Mouse (Mus musculus) heart, postnatal 25 days (tissue): ENCODE results near the gene Usp48. TPM values are rescaled to one million over a fixed set of nuclear protein-coding genes. Genes with fewer than 3 reads are reported as not detected.

Experiments used
- DNase-seq: peaks from one replicate; pipeline ENCODE4 v3.0.0; 2022; ENCODE audit warnings: low spot score
- intact Hi-C: fragments of 180-260 bp; cut with DNase I; formaldehyde crosslinking; loops from one replicate; pipeline ENCODE4 v1.15.1; 2025
- total RNA-seq, 2 experiments: library from RNA; stranded (reverse); gene quantifications; 2 replicates each; pipeline ENCODE4 v1.2.3; 2021

The Usp48 gene
- total RNA-seq, 2 experiments from 2014 or later: 33.0 to 33.3 TPM

- no peak for DNase-seq
- intact Hi-C loops: no loop called here
Observed at GRCm38 (mm10) chr4:137607023-137607422, 13.5 kb downstream of the Usp48 start.

- DNase-seq: no peak
- intact Hi-C loops: no loop called here
Observed at GRCm38 (mm10) chr4:137609281-137609680, 15.7 kb downstream of the Usp48 start.

GRCm38 (mm10) chr4:137609702-137610101, 16.1 kb downstream of the Usp48 start:
- intact Hi-C loops: no loop called here
- DNase-seq: no peak

GRCm38 (mm10) chr4:137610256-137610655, 16.7 kb downstream of the Usp48 start:
- intact Hi-C loops: no loop called here
- no peak for DNase-seq

GRCm38 (mm10) chr4:137622847-137623246, 29.3 kb downstream of the Usp48 start:
- intact Hi-C loops: no loop called here
- no peak for DNase-seq

GRCm38 (mm10) chr4:137627476-137628235, 34.1 kb downstream of the Usp48 start:
- no peak for DNase-seq
- intact Hi-C loops: no loop called here

GRCm38 (mm10) chr4:137628400-137628799, 34.8 kb downstream of the Usp48 start:
- no peak for DNase-seq
- intact Hi-C loops: no loop called here

GRCm38 (mm10) chr4:137629354-137629753, 35.8 kb downstream of the Usp48 start:
- no peak for DNase-seq

GRCm38 (mm10) chr4:137630153-137630552, 36.6 kb downstream of the Usp48 start:
- no peak for DNase-seq
- intact Hi-C loops: no loop called here

More at GRCm38 (mm10) chr4:137629354-137629753, 35.8 kb downstream of the Usp48 start:
- intact Hi-C loops: no loop called here

- no peak for DNase-seq
- intact Hi-C loops: no loop called here
Observed at GRCm38 (mm10) chr4:137631596-137631995, 38.0 kb downstream of the Usp48 start.

GRCm38 (mm10) chr4:137633394-137633793, 39.8 kb downstream of the Usp48 start:
- no peak for DNase-seq
- intact Hi-C loops: no loop called here

- no peak for DNase-seq
- intact Hi-C loops: no loop called here
Observed at GRCm38 (mm10) chr4:137636597-137636996, 43.0 kb downstream of the Usp48 start.

GRCm38 (mm10) chr4:137641556-137641955, 48.0 kb downstream of the Usp48 start:
- intact Hi-C loops: no loop called here
- DNase-seq: no peak

GRCm38 (mm10) chr4:137642101-137642500, 48.5 kb downstream of the Usp48 start:
- DNase-seq: no peak
- intact Hi-C loops: no loop called here

- no peak for DNase-seq
- intact Hi-C loops: no loop called here
Observed at GRCm38 (mm10) chr4:137643459-137643858, 49.9 kb downstream of the Usp48 start.

- intact Hi-C loops: no loop called here
- DNase-seq: no peak
Observed at GRCm38 (mm10) chr4:137646262-137646661, 52.7 kb downstream of the Usp48 start.

- no peak for DNase-seq
- intact Hi-C loops: no loop called here
Observed at GRCm38 (mm10) chr4:137647648-137648047, 54.1 kb downstream of the Usp48 start.

- intact Hi-C loops: no loop called here
- DNase-seq: no peak
Observed at GRCm38 (mm10) chr4:137648230-137648629, 54.7 kb downstream of the Usp48 start.

GRCm38 (mm10) chr4:137650912-137651311, 57.4 kb downstream of the Usp48 start:
- intact Hi-C loops: no loop called here
- no peak for DNase-seq

- DNase-seq: no peak
Observed at GRCm38 (mm10) chr4:137652835-137653346, 59.3 kb downstream of the Usp48 start.

GRCm38 (mm10) chr4:137655241-137656031, 61.9 kb downstream of the Usp48 start:
- no peak for DNase-seq
- intact Hi-C loops: no loop called here

More at GRCm38 (mm10) chr4:137652835-137653346, 59.3 kb downstream of the Usp48 start:
- intact Hi-C loops: no loop called here
